Mouse (Mus musculus) spleen, adult 12 weeks (tissue): ENCODE results near the gene Chchd1.
A peak's percentile ranks its signal among the peaks of the same experiment; 100 is the strongest.

Experiments
- DNase-seq: peaks from one replicate; pipeline ENCODE4 v3.0.0; 2022; ENCODE audit warnings: low spot score

The Chchd1 gene

DNA sequence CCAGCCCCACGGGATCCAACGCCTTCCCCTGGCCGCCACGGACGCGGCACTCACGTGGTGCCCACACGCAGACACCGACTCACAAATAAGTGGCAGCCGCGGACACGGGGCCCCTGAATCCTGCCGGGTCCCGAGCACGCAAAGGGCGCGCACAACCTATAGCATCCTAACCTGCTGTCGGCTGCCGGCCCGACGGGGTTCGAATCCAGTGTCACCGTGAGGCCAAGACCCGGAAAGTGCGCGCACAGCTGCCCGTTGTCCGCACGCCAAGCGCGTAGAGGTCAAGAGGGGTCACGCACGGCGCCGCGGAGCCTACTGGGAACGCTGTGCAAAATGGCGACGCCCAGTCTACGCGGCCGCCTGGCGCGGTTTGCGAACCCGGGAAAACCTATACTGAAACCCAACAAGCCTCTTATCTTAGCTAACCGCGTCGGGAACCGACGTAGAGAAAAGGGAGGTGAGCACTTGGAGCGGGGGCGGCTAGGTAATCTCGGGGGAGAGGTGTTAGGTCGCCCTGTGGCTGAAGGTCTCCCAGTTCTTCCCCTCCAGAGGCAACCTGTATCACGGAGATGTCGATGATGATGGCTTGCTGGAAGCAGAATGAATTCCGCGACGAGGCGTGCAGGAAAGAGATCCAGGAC, at the start of gene Chchd1:
Chchd1 (plus strand) TSS at position 266 of the 641 bp plus-strand sequence.
- DNase-seq, result peak; percentile 83

DNA sequence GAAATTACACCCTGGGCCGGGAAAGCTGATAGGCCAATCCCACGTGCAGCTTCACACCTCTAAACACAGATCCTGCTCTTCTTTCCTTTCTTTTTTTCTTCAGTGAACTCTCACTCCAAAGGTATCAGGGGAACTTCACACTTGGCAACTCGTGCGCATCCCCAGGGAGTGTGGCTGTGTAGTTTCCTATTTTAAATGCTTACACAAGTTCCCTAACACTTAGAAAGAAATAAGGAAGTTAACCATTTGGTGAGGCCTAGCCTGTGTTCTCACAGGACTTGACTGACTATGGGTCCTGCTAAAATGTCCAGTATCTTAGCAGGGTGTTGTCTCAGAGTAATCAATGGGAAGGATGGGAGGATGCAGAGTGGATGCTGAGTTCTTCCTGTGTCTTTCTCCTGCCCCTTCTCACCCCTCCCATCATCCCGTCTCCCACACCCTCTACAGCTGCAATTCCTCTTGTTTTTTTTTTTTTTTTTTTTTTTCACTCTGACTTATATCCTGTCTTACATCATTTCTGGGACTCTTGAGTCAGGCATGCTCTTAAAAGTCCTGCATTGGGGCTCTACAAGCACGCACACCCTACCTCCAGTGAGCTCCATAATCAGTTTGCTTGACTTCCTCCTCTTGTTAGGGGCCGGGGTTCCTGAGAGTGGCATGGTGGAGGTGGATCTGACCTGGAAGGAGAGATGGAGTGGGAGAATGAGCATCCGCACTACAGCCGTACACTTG, 48.0 kb upstream of the Chchd1 start:
- no peak for DNase-seq

- no peak for DNase-seq
These were observed 47.1 kb upstream of the Chchd1 start for GRCm38 (mm10) chr14:20655731-20656130.

- no peak for DNase-seq
These were observed 46.4 kb upstream of the Chchd1 start, which contains the start of gene Myoz1 for GRCm38 (mm10) chr14:20656361-20656760. Gene Myoz1, minus strand, starts transcription at chr14:20656540.

DNA sequence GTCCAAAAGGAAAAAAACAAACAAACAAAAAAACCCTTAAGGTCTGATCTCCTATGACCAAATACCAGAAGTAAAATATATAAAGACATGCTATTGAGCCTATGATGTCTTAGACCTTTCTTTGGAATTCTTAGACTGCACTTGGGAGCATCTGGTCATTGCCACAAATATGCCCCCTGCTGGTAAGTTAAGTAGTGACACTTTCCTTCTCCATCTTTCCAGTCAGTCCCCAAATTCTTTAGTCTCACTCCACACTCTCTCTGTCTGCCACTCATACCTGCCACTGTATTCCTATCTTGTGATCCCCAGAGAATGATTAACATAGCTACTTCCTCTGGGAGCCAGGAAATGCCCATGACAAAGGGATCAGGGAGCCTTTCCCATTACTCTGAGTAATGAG, 44.5 kb upstream of the Chchd1 start:
- DNase-seq, result no peak

DNA sequence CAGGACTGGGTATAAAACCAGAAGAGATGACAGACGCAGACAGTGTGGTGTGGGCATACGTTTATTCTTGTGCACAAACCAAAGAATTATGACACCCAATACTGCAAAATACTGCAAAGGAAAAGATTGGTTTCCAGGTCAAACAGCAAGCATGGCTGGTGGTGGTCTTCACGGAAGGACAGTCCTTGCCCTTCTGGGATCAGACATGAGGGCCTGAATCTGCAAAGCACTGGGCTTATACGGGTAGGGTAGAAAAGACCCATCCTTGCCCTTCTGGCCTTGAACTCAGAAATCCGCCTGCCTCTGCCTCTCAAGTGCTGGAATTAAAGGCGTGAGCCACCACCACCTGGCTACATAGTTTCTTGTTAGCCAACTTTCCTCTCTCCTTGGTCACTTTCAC, 43.9 kb upstream of the Chchd1 start:
- no peak for DNase-seq

DNA sequence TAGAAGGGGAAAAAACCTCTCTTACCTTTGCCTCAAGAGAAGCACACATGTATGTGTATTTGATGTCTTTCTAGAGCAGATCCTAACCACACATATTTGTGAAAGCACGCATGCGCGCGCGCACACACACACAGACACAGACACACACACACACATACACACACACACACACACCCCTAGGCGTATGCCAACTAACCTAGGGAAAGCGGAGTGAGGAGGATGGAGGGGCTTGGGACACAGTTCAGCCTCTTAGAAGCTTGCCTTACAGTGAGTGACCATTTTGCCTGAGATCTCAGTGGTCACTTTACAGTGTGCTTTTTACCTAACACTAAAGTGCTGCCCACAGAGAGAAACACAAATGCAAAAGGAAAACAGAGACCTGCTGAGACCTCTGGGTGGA, 43.1 kb upstream of the Chchd1 start:
- DNase-seq, result no peak

GRCm38 (mm10) chr14:20660827-20661660, 41.8 kb upstream of the Chchd1 start:
- peak; percentile 81 for DNase-seq

DNA sequence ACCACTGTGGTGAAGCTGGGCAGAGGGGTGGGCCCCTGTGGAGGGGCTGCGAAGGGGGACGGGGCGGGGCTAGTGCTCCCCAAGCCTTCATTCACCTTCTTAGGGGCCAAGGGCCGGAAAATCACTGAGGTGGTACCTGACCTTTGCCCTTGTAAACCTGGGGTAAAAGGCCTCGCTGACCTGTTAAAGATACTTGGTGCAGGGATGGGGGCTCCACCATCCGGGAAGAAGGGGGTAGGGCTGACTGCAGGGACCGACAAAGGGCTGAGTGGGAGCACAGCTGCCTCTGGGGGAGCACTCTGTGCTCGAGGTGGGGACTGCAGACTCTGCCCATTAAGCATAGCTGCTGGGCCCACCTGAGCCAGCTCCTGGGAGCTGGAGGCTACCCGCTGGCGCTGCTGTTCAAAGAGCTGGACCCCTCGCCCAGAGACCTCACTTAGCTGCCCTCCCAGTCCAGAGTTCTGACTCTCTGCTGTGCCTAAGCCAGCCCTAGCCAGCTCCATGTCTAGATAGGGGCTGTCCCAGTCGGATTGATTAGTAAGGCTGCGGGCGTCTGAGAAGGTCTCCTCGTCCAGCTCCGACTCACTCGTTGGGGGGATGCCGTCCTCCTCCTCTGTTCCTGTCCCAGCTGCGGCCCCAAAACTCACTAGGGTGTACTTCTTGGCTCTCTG, 41.0 kb upstream of the Chchd1 start:
- no peak for DNase-seq

GRCm38 (mm10) chr14:20662740-20663139, 40.1 kb upstream of the Chchd1 start:
- DNase-seq, result no peak

DNA sequence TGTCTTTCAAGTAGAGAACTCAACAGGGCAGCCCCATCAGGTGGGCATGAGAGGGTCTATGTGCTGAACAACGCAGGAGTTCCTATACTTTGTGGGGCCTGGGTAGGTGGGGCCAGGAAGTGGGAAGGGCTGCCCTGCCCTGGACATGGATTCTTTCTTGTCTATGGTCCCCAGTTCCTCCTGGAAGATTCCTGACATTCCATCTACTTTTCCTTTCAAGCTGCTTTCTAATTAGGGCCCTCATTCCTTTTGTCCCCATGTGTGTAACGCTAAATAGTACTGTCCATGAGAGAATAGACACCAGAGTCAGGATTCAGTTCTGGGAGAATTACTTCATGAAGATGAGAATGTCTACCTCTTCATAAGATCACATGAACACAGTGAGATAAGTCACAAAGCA, 39.2 kb upstream of the Chchd1 start:
- no peak for DNase-seq

DNA sequence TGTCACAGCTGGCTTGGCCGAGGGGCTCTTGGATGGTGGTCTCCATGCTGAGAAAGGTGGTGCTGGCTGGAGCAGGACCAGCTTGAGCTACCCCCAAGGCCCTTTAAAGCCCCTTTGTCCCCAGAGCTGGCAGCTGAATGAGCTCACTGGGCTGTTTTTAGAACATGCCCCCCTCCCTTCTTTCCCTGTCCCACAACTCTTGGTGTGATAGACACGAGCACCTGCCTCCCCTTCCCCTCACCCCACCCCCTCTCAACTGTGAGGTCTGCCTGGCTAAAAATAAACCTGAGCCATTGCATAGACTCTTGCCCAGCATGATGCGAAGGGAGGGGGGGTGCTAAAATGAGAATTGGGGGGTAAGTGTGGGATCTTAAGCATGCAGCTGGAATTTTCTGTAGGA, 38.4 kb upstream of the Chchd1 start:
- no peak for DNase-seq

DNA sequence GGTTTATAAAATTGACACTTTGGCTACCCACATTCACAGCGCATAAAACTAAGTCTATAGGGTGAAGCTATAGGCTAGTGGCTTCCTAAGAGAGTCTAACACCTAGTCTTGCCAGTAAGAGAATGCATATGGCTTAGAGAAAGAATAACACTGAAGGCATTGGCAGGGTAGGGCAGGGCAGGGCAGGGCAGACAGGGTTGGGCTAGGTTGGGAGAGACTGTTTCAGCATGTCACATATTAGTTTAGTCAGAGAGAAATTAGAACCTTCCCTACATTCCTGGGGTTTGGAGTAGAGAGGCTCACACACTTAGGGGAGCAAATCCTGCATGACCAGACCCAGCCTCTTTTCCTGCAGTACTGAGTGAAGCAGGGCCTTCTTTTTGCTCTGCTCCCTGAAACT, 35.3 kb upstream of the Chchd1 start:
- no peak for DNase-seq

GRCm38 (mm10) chr14:20668154-20668810, 34.5 kb upstream of the Chchd1 start, which contains the start of gene Synpo2l:
Gene Synpo2l, minus strand, starts transcription at chr14:20668354.
- DNase-seq, result no peak

DNA sequence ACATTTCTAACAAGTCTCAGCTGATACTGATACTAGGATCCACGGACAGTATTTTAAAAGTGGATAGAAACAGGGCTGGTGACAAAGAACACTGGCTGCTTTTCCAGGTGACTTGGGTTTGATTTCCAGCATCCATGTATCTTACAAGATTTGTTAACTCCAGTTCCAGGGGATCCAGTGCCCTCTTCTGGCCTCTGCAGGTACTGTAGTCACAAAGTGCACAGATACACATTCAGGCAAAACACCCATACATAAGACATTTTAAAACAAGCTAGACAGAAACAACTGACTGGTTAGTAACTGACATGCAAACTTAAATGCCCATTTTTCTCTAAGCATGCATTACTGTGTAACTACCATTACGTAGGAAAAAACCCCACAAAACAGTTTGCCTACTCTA, 29.8 kb upstream of the Chchd1 start:
- DNase-seq, result peak; percentile 31

GRCm38 (mm10) chr14:20673735-20674063, 29.1 kb upstream of the Chchd1 start:
- peak; percentile 18 for DNase-seq

DNA sequence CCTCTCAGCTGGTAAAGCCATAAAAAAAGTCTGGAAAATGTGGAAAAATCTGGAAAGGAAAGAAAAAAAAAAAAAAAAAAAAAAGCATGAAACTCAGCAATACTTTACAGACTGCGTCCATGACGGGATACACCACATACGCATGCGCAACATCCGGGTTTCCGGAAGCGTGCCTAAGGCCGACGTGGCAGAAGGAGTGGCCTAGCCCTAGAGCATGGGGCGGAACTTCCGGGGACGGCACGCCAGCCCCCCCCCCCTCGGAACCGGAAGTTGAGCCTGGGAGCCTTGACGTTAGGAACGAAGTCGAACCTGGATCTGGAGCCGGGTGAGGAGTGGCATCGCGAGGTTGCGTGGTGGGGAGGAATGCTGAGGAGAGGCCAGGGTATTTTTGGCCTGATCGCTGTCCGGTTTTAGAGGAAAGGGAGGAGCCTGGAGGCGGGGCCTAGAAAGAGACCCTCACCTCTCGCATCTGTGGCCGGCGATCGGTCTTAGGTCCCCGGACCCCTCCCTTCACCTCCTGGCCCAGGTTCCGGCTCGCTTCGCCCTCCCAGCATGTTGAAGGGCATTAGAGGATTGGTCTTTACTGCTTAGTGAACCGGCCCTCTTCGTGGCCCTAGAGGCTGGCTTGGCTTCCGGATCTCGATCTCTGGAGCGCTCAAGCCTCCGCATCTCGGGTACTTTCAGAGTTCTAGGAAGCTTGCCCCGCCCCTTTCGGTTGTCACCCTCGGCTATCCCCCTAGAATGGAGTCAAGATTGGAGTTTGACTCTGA, 28.6 kb upstream of the Chchd1 start, which contains the start of gene Sec24c:
Sec24c (plus strand) TSS at position 245 of the 770 bp plus-strand sequence.
- peak; percentile 97 for DNase-seq

GRCm38 (mm10) chr14:20677906-20678305, 24.9 kb upstream of the Chchd1 start:
- no peak for DNase-seq

DNA sequence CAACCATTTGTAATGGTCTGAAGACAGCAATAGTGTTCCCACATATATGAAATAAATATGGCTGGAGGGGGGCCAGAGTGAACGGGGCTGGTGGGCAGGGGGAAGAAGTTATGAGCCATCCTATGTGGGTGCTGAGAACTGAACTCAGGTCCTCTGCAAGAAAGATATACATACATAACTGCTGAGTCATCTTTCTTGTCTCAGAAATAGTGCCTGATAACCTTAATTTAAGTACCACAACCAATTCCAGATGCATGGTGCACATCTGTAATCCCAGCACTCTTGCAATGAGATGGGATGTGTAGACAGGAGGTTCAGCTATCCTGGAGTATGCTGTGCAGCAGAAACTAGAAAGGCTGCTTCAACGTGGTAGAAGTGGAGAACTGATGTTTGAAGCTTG, 21.1 kb upstream of the Chchd1 start:
- DNase-seq, result no peak

GRCm38 (mm10) chr14:20682498-20682897, 20.3 kb upstream of the Chchd1 start:
- peak; percentile 29 for DNase-seq

GRCm38 (mm10) chr14:20686576-20686975, 16.2 kb upstream of the Chchd1 start:
- DNase-seq, result no peak
